Mouse (Mus musculus): Measurements from ENCODE around the gene Hspa1b.

- TF ChIP-seq CTCF (IDR thresholded peaks at IDR 0.05; ENCODE audit: low read depth) (no peak), EP300 (IDR thresholded peaks at IDR 0.05; ENCODE audit: low read depth) (no peak)
Measured at GRCm38 (mm10) chr17:34928841-34929240, 30.2 kb downstream of the Hspa1b start.
